Mouse (Mus musculus): ENCODE measurements at regions not wholly inside any gene's neighbourhood (a gene's known extent, or its start where the extent isn't known, plus 50 kb on each side); places are given as distances from the start of the nearest gene placed in this dataset.
A peak's percentile ranks its signal among the peaks of the same experiment; 100 is the strongest.

DNA sequence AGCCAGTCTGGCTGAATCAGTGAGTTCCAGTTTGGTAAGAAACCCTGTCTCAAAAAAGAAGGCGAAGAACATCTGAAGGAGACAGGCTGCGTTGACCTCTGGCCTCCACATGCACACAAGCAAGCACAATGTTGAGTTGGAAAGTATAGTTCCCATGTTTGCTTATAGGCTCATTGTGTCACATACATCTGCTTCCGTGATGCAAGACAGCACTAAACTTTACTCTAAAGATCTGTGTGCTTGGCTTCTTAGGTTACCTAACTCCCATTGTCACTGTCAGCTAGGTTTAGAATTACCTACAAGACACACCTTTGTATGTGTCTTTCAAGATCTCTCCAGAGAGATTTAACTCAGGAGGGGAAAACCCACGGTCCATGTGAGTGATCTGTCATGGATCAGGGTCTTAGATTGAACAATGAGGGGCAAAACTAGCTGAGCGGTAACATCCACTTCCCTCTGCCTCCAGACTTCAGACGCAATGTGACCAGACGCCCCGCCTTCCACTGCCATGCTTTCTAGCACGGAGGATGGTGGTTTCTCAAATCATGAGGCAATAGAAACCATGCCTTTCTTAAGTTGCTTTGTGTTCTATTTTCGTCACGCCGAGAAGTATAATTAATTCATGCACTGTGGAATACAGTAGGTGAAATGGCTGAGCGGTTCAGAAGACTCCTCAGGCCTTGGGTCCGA lies 130.1 kb upstream of the Egln3 start:
- no peak for TF ChIP-seq POU5F1 (IDR thresholded peaks at IDR 0.05; ENCODE audit: borderline replicate concordance, low read length)
- no peak for TF ChIP-seq CTCF (conservative IDR thresholded peaks at IDR 0.05; ENCODE audit: low read length)
- TF ChIP-seq NANOG (IDR thresholded peaks at IDR 0.05; ENCODE audit: borderline replicate concordance, low read length), result no peak
- Histone ChIP-seq H3K27me3 (ENCODE audit: insufficient read depth, low read length) (no peaks in the 10 kb centered on the region; the same call in 1 of the 2 replicates), H3K36me3 (ENCODE audit: insufficient read depth, low read length) (no peaks in the 10 kb centered on the region), H3K9me3 (ENCODE audit: low read length) (no peaks in the 10 kb centered on the region), H3K4me3 (replicated peaks; ENCODE audit: low read length) (no peak overlapping the region), H3K4me1 (replicated peaks; ENCODE audit: low read depth, low read length) (peaks cover 17% of the 10 kb centered on the region)

DNA sequence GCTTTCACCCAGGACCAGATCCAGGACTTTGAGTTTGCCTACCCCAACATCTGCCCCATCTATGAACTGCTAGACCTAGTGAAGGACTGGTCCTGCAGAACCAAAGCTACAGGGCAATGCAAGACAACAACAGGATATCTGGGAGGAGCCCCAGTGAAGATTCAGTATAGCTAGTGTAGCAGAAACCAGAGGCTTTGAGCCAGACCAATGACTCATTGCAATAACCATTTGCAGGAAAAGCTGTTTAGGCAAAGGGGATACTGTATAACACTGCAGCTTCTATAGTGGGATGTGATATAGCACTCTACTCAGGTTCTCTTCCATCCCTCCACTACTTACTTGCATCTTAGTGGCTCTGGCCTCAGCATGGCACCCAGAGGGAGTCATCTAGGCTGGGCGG lies 123.8 kb upstream of the Egln3 start:
- H3K36me3 ChIP-seq (ENCODE audit: insufficient read depth, low read length), result no peaks in the 10 kb centered on the region
- H3K9me3 ChIP-seq (ENCODE audit: low read length), result no peaks in the 10 kb centered on the region
- H3K4me1 ChIP-seq (replicated peaks; ENCODE audit: low read depth, low read length), result no peaks in the 10 kb centered on the region
- no peaks in the 10 kb centered on the region for H3K27me3 ChIP-seq (ENCODE audit: insufficient read depth, low read length)
- no peak overlapping the region for H3K4me3 ChIP-seq (replicated peaks; ENCODE audit: low read length)
- TF ChIP-seq POU5F1 (IDR thresholded peaks at IDR 0.05; ENCODE audit: borderline replicate concordance, low read length) (no peak), CTCF (conservative IDR thresholded peaks at IDR 0.05; ENCODE audit: low read length) (no peak), NANOG (IDR thresholded peaks at IDR 0.05; ENCODE audit: borderline replicate concordance, low read length) (no peak)

DNA sequence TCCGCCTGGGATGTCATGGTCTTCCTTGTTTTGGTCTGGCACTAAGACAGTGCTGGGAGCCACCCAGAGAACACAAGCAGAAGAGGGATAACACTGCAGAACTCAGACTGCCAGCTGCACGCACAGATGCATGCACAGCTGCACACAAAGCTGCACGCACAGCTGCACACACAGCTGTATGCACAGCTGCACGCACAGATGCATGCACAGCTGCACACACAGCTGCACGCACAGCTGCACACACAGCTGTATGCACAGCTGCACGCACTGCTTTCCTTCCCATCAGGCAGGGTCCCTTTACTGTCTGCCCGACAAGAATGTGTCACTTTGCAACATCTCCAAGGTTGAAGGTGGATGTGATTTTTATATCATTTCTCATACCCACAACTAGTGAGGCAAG lies 122.9 kb upstream of the Egln3 start:
- no peaks in the 10 kb centered on the region for H3K9me3 ChIP-seq (ENCODE audit: low read length)
- H3K27me3 ChIP-seq (ENCODE audit: insufficient read depth, low read length), result no peaks in the 10 kb centered on the region
- TF ChIP-seq POU5F1 (IDR thresholded peaks at IDR 0.05; ENCODE audit: borderline replicate concordance, low read length) (no peak), NANOG (IDR thresholded peaks at IDR 0.05; ENCODE audit: borderline replicate concordance, low read length) (no peak), CTCF (conservative IDR thresholded peaks at IDR 0.05; ENCODE audit: low read length) (no peak)
- H3K4me3 ChIP-seq (replicated peaks; ENCODE audit: low read length), result no peak overlapping the region
- H3K4me1 ChIP-seq (replicated peaks; ENCODE audit: low read depth, low read length), result no peaks in the 10 kb centered on the region
- H3K36me3 ChIP-seq (ENCODE audit: insufficient read depth, low read length), result no peaks in the 10 kb centered on the region

DNA sequence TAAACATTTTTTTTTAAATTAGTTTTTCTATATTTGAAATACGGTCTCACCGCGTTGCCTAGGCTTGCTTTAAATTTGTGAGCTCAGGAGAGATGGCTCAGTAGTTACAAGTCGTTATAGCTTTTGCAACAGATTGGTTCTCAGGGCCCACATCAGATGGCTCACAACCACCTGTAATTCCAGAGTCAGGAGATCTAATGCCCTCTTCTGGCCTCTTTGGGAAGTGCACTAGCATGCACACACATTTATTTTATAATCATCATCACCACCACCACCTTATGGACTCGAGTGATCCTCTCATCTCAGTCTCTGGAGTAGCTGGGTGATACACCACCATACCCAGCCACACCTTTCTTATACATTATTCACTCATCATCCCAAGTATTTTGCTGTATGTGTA lies 116.9 kb upstream of the Egln3 start:
- peak; percentile 77 for TF ChIP-seq CTCF (conservative IDR thresholded peaks at IDR 0.05; ENCODE audit: low read length)
- no peak for TF ChIP-seq POU5F1 (IDR thresholded peaks at IDR 0.05; ENCODE audit: borderline replicate concordance, low read length)

DNA sequence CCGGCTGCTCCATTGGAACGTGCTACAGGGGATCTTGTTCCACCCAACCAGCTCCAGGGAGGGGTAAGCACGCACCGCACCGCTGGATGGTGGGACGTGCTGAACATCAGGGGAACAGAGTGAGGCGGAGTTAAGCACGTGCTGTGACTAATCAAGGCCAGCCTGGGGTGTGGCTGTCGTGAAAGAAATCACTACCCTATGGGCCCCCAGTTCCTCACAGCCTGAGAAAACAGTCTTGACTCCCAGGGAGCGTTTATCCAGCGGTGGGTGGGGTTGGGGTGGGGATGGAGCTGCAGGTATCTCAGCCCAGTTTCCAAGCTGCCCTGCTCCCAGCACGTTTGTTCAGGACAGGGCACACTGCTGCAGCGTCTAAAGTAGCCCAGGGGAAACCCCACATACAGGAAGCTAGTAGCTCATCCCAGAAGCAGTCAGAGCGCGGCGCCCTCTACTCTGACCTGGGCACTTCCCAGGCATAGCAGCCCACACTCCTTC lies 113.4 kb upstream of the Egln3 start:
- Histone ChIP-seq H3K4me3 (replicated peaks; ENCODE audit: low read length) (peak overlapping the region; percentile 67), H3K36me3 (ENCODE audit: insufficient read depth, low read length) (no peaks in the 10 kb centered on the region), H3K4me1 (replicated peaks; ENCODE audit: low read depth, low read length) (peaks cover 69% of the 10 kb centered on the region), H3K27me3 (ENCODE audit: insufficient read depth, low read length) (no peaks in the 10 kb centered on the region), H3K9me3 (ENCODE audit: low read length) (no peaks in the 10 kb centered on the region; the same call in 1 of the 2 replicates)
- TF ChIP-seq POU5F1 (IDR thresholded peaks at IDR 0.05; ENCODE audit: borderline replicate concordance, low read length), result no peak
- peak; percentile 41; the same call in 1 of the 2 replicates for TF ChIP-seq NANOG (IDR thresholded peaks at IDR 0.05; ENCODE audit: borderline replicate concordance, low read length)

More for the DNA sequence above, 116.9 kb upstream of the Egln3 start:
- Histone ChIP-seq H3K4me3 (replicated peaks; ENCODE audit: low read length) (no peak overlapping the region), H3K4me1 (replicated peaks; ENCODE audit: low read depth, low read length) (peaks cover 37% of the 10 kb centered on the region), H3K36me3 (ENCODE audit: insufficient read depth, low read length) (no peaks in the 10 kb centered on the region), H3K27me3 (ENCODE audit: insufficient read depth, low read length) (no peaks in the 10 kb centered on the region), H3K9me3 (ENCODE audit: low read length) (no peaks in the 10 kb centered on the region; the same call in 1 of the 2 replicates)

DNA sequence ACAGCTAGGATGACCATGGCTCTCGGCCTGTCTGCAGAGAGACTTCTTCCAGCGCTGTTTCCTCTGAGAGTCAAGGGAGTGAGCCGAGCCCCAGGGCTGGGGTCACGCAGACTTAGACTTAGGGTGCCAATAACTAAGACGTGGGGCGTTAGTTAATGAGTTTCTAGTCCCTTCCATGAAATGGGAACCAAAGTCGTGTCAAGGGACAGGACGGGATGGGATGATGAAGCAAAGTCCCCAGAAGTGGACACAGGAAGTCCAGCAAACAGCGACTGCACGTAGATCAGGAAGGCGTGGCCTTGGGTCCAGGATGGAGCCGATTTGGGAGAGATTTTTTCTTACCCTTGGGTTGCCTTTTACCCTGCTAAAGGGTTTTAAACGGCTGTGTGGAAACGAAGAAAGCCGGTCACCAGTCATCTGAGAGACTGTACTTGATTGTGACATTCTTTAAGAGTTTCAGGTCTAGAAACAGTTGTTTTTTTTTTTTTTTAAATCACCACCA lies 112.5 kb upstream of the Egln3 start:
- peak overlapping the region; percentile 67 for H3K4me3 ChIP-seq (replicated peaks; ENCODE audit: low read length)
- TF ChIP-seq POU5F1 (IDR thresholded peaks at IDR 0.05; ENCODE audit: borderline replicate concordance, low read length), result no peak
- TF ChIP-seq CTCF (conservative IDR thresholded peaks at IDR 0.05; ENCODE audit: low read length), result no peak
- TF ChIP-seq NANOG (IDR thresholded peaks at IDR 0.05; ENCODE audit: borderline replicate concordance, low read length), result no peak
- peaks cover 78% of the 10 kb centered on the region for H3K4me1 ChIP-seq (replicated peaks; ENCODE audit: low read depth, low read length)
- no peaks in the 10 kb centered on the region for H3K27me3 ChIP-seq (ENCODE audit: insufficient read depth, low read length)
- no peaks in the 10 kb centered on the region; the same call in 1 of the 2 replicates for H3K9me3 ChIP-seq (ENCODE audit: low read length)
- H3K36me3 ChIP-seq (ENCODE audit: insufficient read depth, low read length), result no peaks in the 10 kb centered on the region

DNA sequence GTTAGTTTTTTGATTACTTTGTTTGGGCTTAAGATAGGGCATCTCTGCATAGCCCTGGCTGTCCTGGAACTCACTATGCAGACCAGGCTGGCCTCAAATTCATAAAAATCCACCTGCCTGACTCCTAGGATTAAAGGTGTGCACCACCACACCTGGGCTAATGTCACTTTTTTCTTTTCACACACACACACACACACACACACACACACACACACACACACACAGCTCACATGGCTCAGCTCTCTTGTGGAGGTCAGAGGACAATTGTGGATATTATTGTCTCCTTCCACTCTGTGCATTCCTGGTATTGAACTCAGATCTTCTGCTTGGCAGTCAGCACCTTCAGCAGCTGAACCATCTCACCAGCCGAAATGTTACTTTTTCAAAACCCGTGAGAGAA lies 110.5 kb upstream of the Egln3 start:
- Histone ChIP-seq H3K36me3 (ENCODE audit: insufficient read depth, low read length) (no peaks in the 10 kb centered on the region), H3K27me3 (ENCODE audit: insufficient read depth, low read length) (no peaks in the 10 kb centered on the region)

DNA sequence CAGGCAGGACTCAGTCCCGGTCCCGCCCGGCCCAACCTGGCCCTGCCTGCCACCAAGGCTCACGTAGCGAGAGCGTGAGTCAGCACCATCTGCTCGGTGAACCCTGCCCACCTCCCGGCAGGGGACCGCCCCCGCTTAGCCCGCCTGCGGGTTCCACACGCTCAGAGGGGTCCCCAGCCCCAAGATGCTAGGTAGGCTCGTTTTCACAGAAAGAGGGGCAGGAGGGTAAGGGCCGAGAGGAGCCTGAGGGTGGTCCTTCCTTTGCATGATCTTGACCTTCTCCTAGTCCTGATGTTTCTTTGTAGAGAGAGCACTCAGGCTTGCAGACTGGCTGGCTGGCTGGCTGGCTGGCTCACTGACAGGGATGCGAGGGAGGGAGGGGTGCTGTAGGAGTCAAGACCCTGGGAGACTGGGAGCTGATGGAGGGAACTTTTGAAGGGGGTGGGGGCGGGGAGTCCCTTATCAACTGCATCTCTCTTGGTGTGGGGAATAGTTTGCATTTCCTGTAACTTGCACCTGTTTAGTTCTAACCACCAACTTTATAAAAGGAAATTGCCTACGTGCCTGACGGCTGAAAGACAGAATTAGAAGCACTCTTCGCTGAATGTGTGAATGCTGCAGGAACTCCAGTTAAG lies 109.7 kb upstream of the Egln3 start:
- peaks cover 84% of the 10 kb centered on the region for H3K4me1 ChIP-seq (replicated peaks; ENCODE audit: low read depth, low read length)
- peak overlapping the region; percentile 73 for H3K4me3 ChIP-seq (replicated peaks; ENCODE audit: low read length)
- H3K27me3 ChIP-seq (ENCODE audit: insufficient read depth, low read length), result no peaks in the 10 kb centered on the region
- H3K36me3 ChIP-seq (ENCODE audit: insufficient read depth, low read length), result no peaks in the 10 kb centered on the region
- TF ChIP-seq NANOG (IDR thresholded peaks at IDR 0.05; ENCODE audit: borderline replicate concordance, low read length) (peak; percentile 19), CTCF (conservative IDR thresholded peaks at IDR 0.05; ENCODE audit: low read length) (no peak)
- no peaks in the 10 kb centered on the region for H3K9me3 ChIP-seq (ENCODE audit: low read length)

More for the DNA sequence above, 110.5 kb upstream of the Egln3 start:
- H3K9me3 ChIP-seq (ENCODE audit: low read length), result no peaks in the 10 kb centered on the region
- peak overlapping the region; percentile 35; the same call in 1 of the 2 replicates for H3K4me3 ChIP-seq (replicated peaks; ENCODE audit: low read length)
- TF ChIP-seq POU5F1 (IDR thresholded peaks at IDR 0.05; ENCODE audit: borderline replicate concordance, low read length), result no peak
- no peak for TF ChIP-seq CTCF (conservative IDR thresholded peaks at IDR 0.05; ENCODE audit: low read length)
- no peak for TF ChIP-seq NANOG (IDR thresholded peaks at IDR 0.05; ENCODE audit: borderline replicate concordance, low read length)
- H3K4me1 ChIP-seq (replicated peaks; ENCODE audit: low read depth, low read length), result peaks cover 87% of the 10 kb centered on the region

All from E14TG2a.4 (cell line).